In the genomic region with DNA sequence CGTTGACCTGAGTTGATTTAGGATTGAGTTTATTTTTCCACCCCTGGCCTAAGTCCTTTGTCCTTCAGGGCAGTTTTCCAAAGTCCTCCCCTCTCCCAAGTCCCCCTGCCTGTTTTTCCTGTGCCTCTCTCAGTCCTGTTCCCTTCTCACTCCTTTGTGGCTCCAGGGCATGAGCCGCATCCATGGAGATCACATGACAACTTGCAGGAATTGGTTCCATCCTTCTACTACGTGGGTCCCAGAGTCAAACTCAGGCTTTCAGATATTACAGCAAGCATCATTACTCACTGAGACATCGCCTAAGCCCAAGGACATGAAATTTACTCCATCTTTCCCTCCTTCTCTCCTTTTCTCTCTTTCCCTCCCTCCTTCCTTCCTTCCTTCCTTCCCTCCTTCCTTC, we compare ENCODE assay signal across 12 mouse cellular contexts.
"Had no signal": no experiment of that assay in that cellular context is flagged by ENCODE, and none has a peak within 500 bp of the region (broad histone marks: within the 10 kb centered on the region; RNA-seq: fewer than 3 reads in every experiment).

No protein-coding gene starts in this region.

- ATAC-seq: midbrain, embryonic 16.5 days had no signal

- H3K9me3 ChIP-seq: limb, embryonic 13.5 days; midbrain, embryonic 12.5 days; neural tube, embryonic 13.5 days; stomach, embryonic 15.5 days had no signal

- H3K4me1 ChIP-seq: stomach, embryonic 15.5 days had no signal

- DNase-seq: kidney, postnatal 10 days; kidney, postnatal 4 days; left cerebral cortex, postnatal 4 days; lung, adult 18-20 months; retina, postnatal 1 day; thymus, postnatal 36 days had no signal

- H3K4me2 ChIP-seq: limb, embryonic 13.5 days; midbrain, embryonic 12.5 days; neural tube, embryonic 13.5 days; stomach, embryonic 15.5 days had no signal

- H3K27me3 ChIP-seq: limb, embryonic 13.5 days; midbrain, embryonic 12.5 days; neural tube, embryonic 13.5 days; stomach, embryonic 15.5 days had no signal

- H3K36me3 ChIP-seq: limb, embryonic 13.5 days; midbrain, embryonic 12.5 days; neural tube, embryonic 13.5 days; stomach, embryonic 15.5 days had no signal

- H3K27ac ChIP-seq: layer of hippocampus, adult 2 months; limb, embryonic 13.5 days; midbrain, embryonic 12.5 days; neural tube, embryonic 13.5 days; stomach, embryonic 15.5 days had no signal

- H3K4me3 ChIP-seq: layer of hippocampus, adult 2 months; limb, embryonic 13.5 days; midbrain, embryonic 12.5 days; neural tube, embryonic 13.5 days; stomach, embryonic 15.5 days had no signal

- H3K9ac ChIP-seq: limb, embryonic 13.5 days; midbrain, embryonic 12.5 days; neural tube, embryonic 13.5 days; stomach, embryonic 15.5 days had no signal
